In genomic region chr17:90797659-90798288, GRCm38 (mm10) we compare ENCODE assay signal across 18 mouse cellular contexts.
A peak's percentile ranks its signal among the peaks of the same experiment; 100 is the strongest.
DNase-seq lines count a peak whose midpoint lies in the region; ATAC-seq and TF ChIP-seq lines count a peak whose summit lies in the region.
"Had no signal": no experiment of that assay in that cellular context is flagged by ENCODE, and none has a peak within 500 bp of the region (broad histone marks: within the 10 kb centered on the region; RNA-seq: fewer than 3 reads in every experiment).

No protein-coding gene starts in this region.

- no peak overlapping the region for H3K9ac ChIP-seq in hindbrain, embryonic 13.5 days
- H3K9ac ChIP-seq in MEL (ENCODE audit: control insufficient read depth, low read depth, low read length, poor library complexity, severe bottlenecking), result peak overlapping the region; percentile 8; the same call in 1 of the 2 replicates
- H3K9ac ChIP-seq: forebrain, embryonic 12.5 days; liver, embryonic 14.5 days; neural tube, embryonic 13.5 days had no signal

- TF ChIP-seq EP300 in MEL (IDR thresholded peaks at IDR 0.05; ENCODE audit: low read depth in 1 of 2, low read length in 2 of 2), result peak in 1 of 2 experiments; percentile 62; a peak in 2 of 4 replicates

- H3K4me3 ChIP-seq in hindbrain, embryonic 13.5 days, result no peak overlapping the region
- H3K4me3 ChIP-seq in hindbrain, embryonic 10.5 days, result no peak overlapping the region
- H3K4me3 ChIP-seq in MEL (ENCODE audit: control insufficient read depth in 1 of 2, insufficient read depth in 1 of 2, low read depth in 2 of 2, low read length in 2 of 2), result 0 out of 4 replicates have a peak overlapping the region, but pooled peaks of 1 of the 2 experiments have one; percentile 8
- H3K4me3 ChIP-seq in small intestine, adult 2 months (ENCODE audit: low read depth, low read length), result no peak overlapping the region
- H3K4me3 ChIP-seq: forebrain, embryonic 12.5 days; layer of hippocampus, adult 2 months; midbrain, embryonic 10.5 days; neural tube, embryonic 13.5 days had no signal

- TF ChIP-seq CTCF in MEL (IDR thresholded peaks at IDR 0.05 in 2 of 3, conservative IDR thresholded peaks at IDR 0.05 in 1 of 3; ENCODE audit: control insufficient read depth in 1 of 3, insufficient read depth in 1 of 3, low read depth in 2 of 3, low read length in 3 of 3, poor library complexity in 1 of 3, severe bottlenecking in 1 of 3), result no peak
- no peak for TF ChIP-seq CTCF in small intestine, adult 2 months (IDR thresholded peaks at IDR 0.05; ENCODE audit: extremely low read depth, insufficient read length, insufficient replicate concordance, low read depth, low read length)

- no peak for ATAC-seq in hindbrain, embryonic 13.5 days (ENCODE audit: low FRiP score)

- no peak overlapping the region for H3K4me2 ChIP-seq in hindbrain, embryonic 13.5 days
- H3K4me2 ChIP-seq: forebrain, embryonic 12.5 days; neural tube, embryonic 13.5 days had no signal

- H3K79me2 ChIP-seq in MEL (ENCODE audit: control insufficient read depth, insufficient read depth, low read length, poor library complexity), result no peaks in the 10 kb centered on the region

- peaks cover 9% of the 10 kb centered on the region for H3K4me1 ChIP-seq in hindbrain, embryonic 13.5 days (replicated peaks)
- no peaks in the 10 kb centered on the region for H3K4me1 ChIP-seq in hindbrain, embryonic 10.5 days (replicated peaks)
- H3K4me1 ChIP-seq in MEL (ENCODE audit: control insufficient read depth in 1 of 2, insufficient read depth in 2 of 2, low read length in 2 of 2), result peaks cover 5 to 7% of the 10 kb centered on the region in 2 experiments; a peak in 3 of 4 replicates
- peaks cover 2% of the 10 kb centered on the region; the same call in 1 of the 2 replicates for H3K4me1 ChIP-seq in small intestine, adult 2 months (ENCODE audit: control insufficient read depth, insufficient read depth, insufficient read length, low read length)
- H3K4me1 ChIP-seq: forebrain, embryonic 12.5 days; midbrain, embryonic 10.5 days had no signal

- 97% methylated on average over 2 of the region's 2 CpGs for WGBS in hindbrain, embryonic 13.5 days
- WGBS in hindbrain, embryonic 10.5 days, result 88% methylated on average over 2 of the region's 2 CpGs
- 80% methylated on average over 2 of the region's 2 CpGs for WGBS in small intestine, adult 2 months

- H3K27me3 ChIP-seq in hindbrain, embryonic 13.5 days, result no peaks in the 10 kb centered on the region
- no peaks in the 10 kb centered on the region for H3K27me3 ChIP-seq in hindbrain, embryonic 10.5 days (ENCODE audit: insufficient read depth, poor library complexity, severe bottlenecking)
- H3K27me3 ChIP-seq in MEL (ENCODE audit: control insufficient read depth in 1 of 2, insufficient read depth in 2 of 2, low read length in 2 of 2), result no peaks in the 10 kb centered on the region
- H3K27me3 ChIP-seq in small intestine, adult 2 months (ENCODE audit: control insufficient read depth, insufficient read depth, low read length), result no peaks in the 10 kb centered on the region
- H3K27me3 ChIP-seq: forebrain, embryonic 12.5 days; neural tube, embryonic 13.5 days had no signal

- H3K36me3 ChIP-seq in hindbrain, embryonic 13.5 days, result no peaks in the 10 kb centered on the region
- no peaks in the 10 kb centered on the region for H3K36me3 ChIP-seq in hindbrain, embryonic 10.5 days
- peaks cover 0 to 14% of the 10 kb centered on the region in 2 experiments; a peak in 2 of 4 replicates for H3K36me3 ChIP-seq in MEL (ENCODE audit: control insufficient read depth in 1 of 2, insufficient read depth in 2 of 2, low read length in 2 of 2)
- no peaks in the 10 kb centered on the region for H3K36me3 ChIP-seq in small intestine, adult 2 months (ENCODE audit: control insufficient read depth, insufficient read depth, low read length)
- H3K36me3 ChIP-seq: forebrain, embryonic 12.5 days; G1E; midbrain, embryonic 10.5 days; neural tube, embryonic 13.5 days had no signal

- TF ChIP-seq POLR2A in MEL (IDR thresholded peaks at IDR 0.05; ENCODE audit: control insufficient read depth in 1 of 2, insufficient read depth in 1 of 2, low read depth in 1 of 2, low read length in 2 of 2, poor library complexity in 1 of 2), result no peak
- no peak for TF ChIP-seq POLR2A in small intestine, adult 2 months (IDR thresholded peaks at IDR 0.05; ENCODE audit: low read depth, low read length)

- 0 out of 2 replicates have a peak overlapping the region, but pooled peaks have one; percentile 2 for H3K27ac ChIP-seq in hindbrain, embryonic 13.5 days
- H3K27ac ChIP-seq in hindbrain, embryonic 10.5 days, result no peak overlapping the region
- H3K27ac ChIP-seq in MEL (ENCODE audit: control insufficient read depth, low read depth, low read length), result peak overlapping the region; percentile 92
- H3K27ac ChIP-seq in small intestine, adult 2 months (ENCODE audit: insufficient read depth, low read depth, low read length), result 0 out of 2 replicates have a peak overlapping the region, but pooled peaks have one; percentile 41
- H3K27ac ChIP-seq: forebrain, embryonic 12.5 days; kidney, postnatal 0 days; liver, embryonic 14.5 days; midbrain, embryonic 10.5 days; neural tube, embryonic 13.5 days had no signal

- no peak for TF ChIP-seq RAD21 in MEL (IDR thresholded peaks at IDR 0.05; ENCODE audit: low read depth, low read length)

- DNase-seq in hindbrain, embryonic 10.5 days (ENCODE audit: low spot score), result no peak
- peak; percentile 82 for DNase-seq in MEL (ENCODE audit: low read depth, low spot score)
- peak; percentile 44 for DNase-seq in fibroblast of lung, adult 2 months (ENCODE audit: low read depth)
- no peak for DNase-seq in gastrocnemius, adult 8-10 months (ENCODE audit: low spot score in 2 of 2)
- DNase-seq in adrenal gland, postnatal 25 days, result no peak
- no peak for DNase-seq in thymus, postnatal 14 days
- DNase-seq: adrenal gland, postnatal 10 days; cerebellum, adult 2 months; heart, adult 11 months had no signal

- H3K9me3 ChIP-seq in hindbrain, embryonic 13.5 days, result no peaks in the 10 kb centered on the region
- H3K9me3 ChIP-seq in hindbrain, embryonic 10.5 days, result no peaks in the 10 kb centered on the region
- H3K9me3 ChIP-seq in MEL (replicated peaks; ENCODE audit: insufficient read depth, low read length), result no peaks in the 10 kb centered on the region
- H3K9me3 ChIP-seq: forebrain, embryonic 12.5 days; G1E; midbrain, embryonic 10.5 days; neural tube, embryonic 13.5 days had no signal

TF ChIP-seq in MEL, 35 proteins besides CTCF, POLR2A, EP300 and RAD21:
- TF ChIP-seq ZMIZ1 (IDR thresholded peaks at IDR 0.05; ENCODE audit: low read depth, low read length) (no peak), JUND (IDR thresholded peaks at IDR 0.05; ENCODE audit: low read depth, low read length) (peak; percentile 91), ZC3H11A (IDR thresholded peaks at IDR 0.05; ENCODE audit: low read depth, low read length) (no peak), NELFE (IDR thresholded peaks at IDR 0.05; ENCODE audit: low read depth, low read length) (no peak), ZNF384 (IDR thresholded peaks at IDR 0.05; ENCODE audit: low read depth, low read length) (peak; percentile 85), ETS1 (IDR thresholded peaks at IDR 0.05; ENCODE audit: low read depth, low read length) (peak; percentile 64; the same call in 1 of the 2 replicates), NRF1 (IDR thresholded peaks at IDR 0.05; ENCODE audit: insufficient read depth, low read depth, low read length, poor library complexity, severe bottlenecking) (no peak), UBTF (IDR thresholded peaks at IDR 0.05; ENCODE audit: borderline replicate concordance, insufficient read depth, low read depth, low read length) (no peak), TAL1 (IDR thresholded peaks at IDR 0.05; ENCODE audit: low read length) (no peak), BHLHE40 (IDR thresholded peaks at IDR 0.05; ENCODE audit: borderline replicate concordance, low read depth, low read length) (no peak), TCF12 (IDR thresholded peaks at IDR 0.05; ENCODE audit: low read depth, low read length) (no peak)

Comparison
In these comparisons a context has a peak if more than half of its experiments do, and no peak if none do; other contexts are left out.
1. DNase-seq: peak in MEL (single experiment) and fibroblast of lung, adult 2 months (single experiment); none in hindbrain, embryonic 10.5 days (single experiment), gastrocnemius, adult 8-10 months (0 of 2), adrenal gland, postnatal 25 days (single experiment) and thymus, postnatal 14 days (single experiment).